Mouse (Mus musculus): ENCODE data around the gene Trim28. TPM values are rescaled to one million over a fixed set of nuclear protein-coding genes. Genes with fewer than 3 reads are reported as not detected.

Trim28 gene
- polyA plus RNA-seq, 1 experiment, result 16.2 TPM

DNA sequence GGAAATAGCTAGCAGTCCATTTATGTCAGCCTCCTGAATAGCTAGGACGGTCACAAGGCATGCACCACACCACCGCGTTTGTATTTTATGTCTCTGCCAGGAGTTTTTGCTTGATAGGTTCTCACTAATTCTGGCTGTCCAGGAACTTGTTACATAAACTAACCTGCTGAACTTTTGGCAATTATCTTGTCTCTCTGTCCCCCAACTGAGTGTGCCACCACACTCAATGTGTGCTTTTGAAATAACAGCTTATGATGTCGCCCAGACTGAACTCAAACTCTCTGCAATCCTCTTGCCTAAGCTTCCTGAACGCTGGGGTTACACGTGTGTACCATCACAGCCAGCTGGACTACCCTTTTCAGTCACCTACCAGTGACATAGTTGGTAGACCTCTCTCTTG lies 43.6 kb downstream of the Trim28 start:
- TF ChIP-seq TAL1 (IDR thresholded peaks at IDR 0.05; ENCODE audit: low read length) (no peak), GATA1 (IDR thresholded peaks at IDR 0.05; ENCODE audit: low read length) (no peak)
- Histone ChIP-seq H3K27me3 (ENCODE audit: control insufficient read depth) (peaks cover 56% of the 10 kb centered on the region), H3K4me3 (replicated peaks) (no peak overlapping the region), H3K36me3 (ENCODE audit: control insufficient read depth) (peaks cover 3% of the 10 kb centered on the region), H3K9me3 (ENCODE audit: control insufficient read depth, low read length) (peaks cover 20% of the 10 kb centered on the region), H3K4me1 (ENCODE audit: control insufficient read depth) (peaks cover 31% of the 10 kb centered on the region)

- Histone ChIP-seq H3K36me3 (ENCODE audit: control insufficient read depth) (peaks cover 3% of the 10 kb centered on the region), H3K4me1 (ENCODE audit: control insufficient read depth) (peaks cover 31% of the 10 kb centered on the region), H3K27me3 (ENCODE audit: control insufficient read depth) (peaks cover 56% of the 10 kb centered on the region), H3K4me3 (replicated peaks) (no peak overlapping the region), H3K9me3 (ENCODE audit: control insufficient read depth, low read length) (peaks cover 20% of the 10 kb centered on the region)
- no peak for TF ChIP-seq TAL1 (IDR thresholded peaks at IDR 0.05; ENCODE audit: low read length)
Observed at GRCm38 (mm10) chr7:13043120-13043444, 44.2 kb downstream of the Trim28 start.

DNA sequence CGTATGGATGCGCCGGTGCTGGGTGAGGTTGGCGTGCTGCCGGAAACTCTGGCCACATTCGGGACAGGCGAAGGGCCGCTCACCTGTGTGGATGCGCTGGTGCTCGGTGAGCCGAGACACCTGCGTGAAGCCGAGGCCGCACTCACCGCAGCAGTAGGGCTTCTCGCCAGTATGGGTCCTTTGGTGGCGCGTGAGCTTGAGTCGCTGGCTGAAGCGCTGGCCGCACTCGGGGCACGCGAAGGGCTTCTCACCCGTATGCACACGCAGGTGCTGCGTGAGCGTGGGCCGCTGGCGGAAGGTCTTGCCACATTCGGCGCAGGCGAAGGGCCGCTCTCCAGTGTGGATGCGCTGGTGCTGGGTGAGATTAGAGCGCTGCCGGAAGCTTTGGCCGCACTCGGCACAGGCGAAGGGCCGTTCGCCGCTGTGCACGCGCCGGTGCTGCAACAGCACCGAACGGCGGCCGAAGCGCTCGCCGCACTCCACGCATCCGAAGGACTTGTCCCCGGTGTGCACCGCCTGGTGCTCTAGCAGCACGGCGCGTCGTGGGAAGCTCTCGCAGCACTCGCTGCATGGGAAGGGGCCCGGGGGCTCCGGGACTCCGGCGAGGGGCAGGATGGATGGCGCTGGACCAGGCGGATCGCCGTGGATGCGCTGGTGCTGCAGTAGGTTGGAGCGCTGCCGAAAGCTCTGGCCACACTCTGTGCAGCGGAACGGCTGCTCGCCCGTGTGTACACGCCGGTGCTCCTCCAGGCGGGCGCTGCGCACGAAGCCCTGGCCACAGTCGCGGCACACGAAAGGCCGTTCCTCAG lies 44.7 kb downstream of the Trim28 start:
- Histone ChIP-seq H3K27me3 (ENCODE audit: control insufficient read depth) (peaks cover 58% of the 10 kb centered on the region), H3K36me3 (ENCODE audit: control insufficient read depth) (peaks cover 3% of the 10 kb centered on the region), H3K9me3 (ENCODE audit: control insufficient read depth, low read length) (peaks cover 20% of the 10 kb centered on the region), H3K4me1 (ENCODE audit: control insufficient read depth) (peaks cover 26% of the 10 kb centered on the region), H3K4me3 (replicated peaks) (peak overlapping the region; percentile 22)
- TF ChIP-seq TAL1 (IDR thresholded peaks at IDR 0.05; ENCODE audit: low read length) (no peak), GATA1 (IDR thresholded peaks at IDR 0.05; ENCODE audit: low read length) (no peak)

GRCm38 (mm10) chr7:13044254-13044625 lies 45.3 kb downstream of the Trim28 start:
- H3K4me3 ChIP-seq (replicated peaks), result peak overlapping the region; percentile 10
- H3K9me3 ChIP-seq (ENCODE audit: control insufficient read depth, low read length), result peaks cover 20% of the 10 kb centered on the region
- no peak for TF ChIP-seq TAL1 (IDR thresholded peaks at IDR 0.05; ENCODE audit: low read length)
- no peak for TF ChIP-seq GATA1 (IDR thresholded peaks at IDR 0.05; ENCODE audit: low read length)
- H3K27me3 ChIP-seq (ENCODE audit: control insufficient read depth), result peaks cover 58% of the 10 kb centered on the region
- peaks cover 20% of the 10 kb centered on the region for H3K4me1 ChIP-seq (ENCODE audit: control insufficient read depth)
- peaks cover 3% of the 10 kb centered on the region for H3K36me3 ChIP-seq (ENCODE audit: control insufficient read depth)

DNA sequence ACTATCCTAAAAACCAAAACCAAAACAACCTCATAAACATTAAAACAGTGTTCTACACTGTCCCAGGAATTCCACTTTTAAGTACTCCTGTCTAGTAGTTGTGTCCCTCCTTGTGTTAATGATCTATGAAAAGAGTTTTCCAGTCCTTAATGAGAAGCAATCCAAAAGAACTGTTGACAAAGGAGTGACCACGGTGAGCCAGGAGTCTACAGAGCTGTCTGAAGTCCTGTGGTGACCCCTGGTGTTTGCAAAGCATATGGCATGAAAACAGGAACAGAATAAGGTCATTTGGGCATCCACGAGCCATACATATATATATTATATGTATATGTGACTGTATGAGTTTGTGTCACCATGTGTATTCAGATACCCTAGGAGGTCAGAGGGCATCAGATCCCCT lies 47.2 kb downstream of the Trim28 start:
- Histone ChIP-seq H3K4me1 (ENCODE audit: control insufficient read depth) (peaks cover 17% of the 10 kb centered on the region), H3K9me3 (ENCODE audit: control insufficient read depth, low read length) (peaks cover 20% of the 10 kb centered on the region), H3K27me3 (ENCODE audit: control insufficient read depth) (peaks cover 50% of the 10 kb centered on the region), H3K36me3 (ENCODE audit: control insufficient read depth) (no peaks in the 10 kb centered on the region; the same call in 1 of the 2 replicates), H3K4me3 (replicated peaks) (no peak overlapping the region)
- no peak for TF ChIP-seq TAL1 (IDR thresholded peaks at IDR 0.05; ENCODE audit: low read length)
- TF ChIP-seq GATA1 (IDR thresholded peaks at IDR 0.05; ENCODE audit: low read length), result no peak

- Histone ChIP-seq H3K36me3 (ENCODE audit: control insufficient read depth) (no peaks in the 10 kb centered on the region), H3K9me3 (ENCODE audit: control insufficient read depth, low read length) (no peaks in the 10 kb centered on the region), H3K27me3 (ENCODE audit: control insufficient read depth) (peaks cover 4% of the 10 kb centered on the region), H3K4me3 (replicated peaks) (no peak overlapping the region), H3K4me1 (ENCODE audit: control insufficient read depth) (peaks cover 18% of the 10 kb centered on the region)
- TF ChIP-seq TAL1 (IDR thresholded peaks at IDR 0.05; ENCODE audit: low read length), result no peak
- no peak for TF ChIP-seq GATA1 (IDR thresholded peaks at IDR 0.05; ENCODE audit: low read length)
Observed at GRCm38 (mm10) chr7:13053001-13053400, 54.1 kb downstream of the Trim28 start.

GRCm38 (mm10) chr7:13053501-13053900 lies 54.6 kb downstream of the Trim28 start:
- no peak for TF ChIP-seq GATA1 (IDR thresholded peaks at IDR 0.05; ENCODE audit: low read length)
- TF ChIP-seq TAL1 (IDR thresholded peaks at IDR 0.05; ENCODE audit: low read length), result no peak
- Histone ChIP-seq H3K9me3 (ENCODE audit: control insufficient read depth, low read length) (no peaks in the 10 kb centered on the region), H3K36me3 (ENCODE audit: control insufficient read depth) (no peaks in the 10 kb centered on the region), H3K27me3 (ENCODE audit: control insufficient read depth) (peaks cover 4% of the 10 kb centered on the region), H3K4me1 (ENCODE audit: control insufficient read depth) (peaks cover 18% of the 10 kb centered on the region), H3K4me3 (replicated peaks) (peak overlapping the region; percentile 85)

DNA sequence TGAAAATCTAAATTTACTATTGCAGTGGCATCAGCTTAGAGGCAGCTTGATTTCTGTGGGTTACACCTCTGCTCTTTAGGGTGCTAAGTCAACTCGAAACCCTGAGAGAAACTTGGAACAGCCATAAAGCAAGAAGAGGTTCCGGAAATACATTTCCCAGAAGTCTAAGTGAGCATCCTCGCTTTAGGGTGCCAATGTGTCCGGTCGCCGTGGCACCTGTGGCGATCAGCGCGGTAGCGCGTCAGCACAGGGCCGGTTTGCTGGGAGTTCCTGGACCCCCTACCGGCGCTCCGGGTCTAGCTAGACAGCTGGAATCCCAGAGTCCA lies 55.0 kb downstream of the Trim28 start:
- H3K9me3 ChIP-seq (ENCODE audit: control insufficient read depth, low read length), result no peaks in the 10 kb centered on the region
- peak overlapping the region; percentile 85 for H3K4me3 ChIP-seq (replicated peaks)
- no peaks in the 10 kb centered on the region for H3K36me3 ChIP-seq (ENCODE audit: control insufficient read depth)
- H3K27me3 ChIP-seq (ENCODE audit: control insufficient read depth), result peaks cover 3% of the 10 kb centered on the region
- TF ChIP-seq TAL1 (IDR thresholded peaks at IDR 0.05; ENCODE audit: low read length) (no peak), GATA1 (IDR thresholded peaks at IDR 0.05; ENCODE audit: low read length) (no peak)
- peaks cover 18% of the 10 kb centered on the region for H3K4me1 ChIP-seq (ENCODE audit: control insufficient read depth)

GRCm38 (mm10) chr7:13054287-13055010 lies 55.5 kb downstream of the Trim28 start, which contains the start of gene Mzf1:
Mzf1 (minus strand) TSS chr7:13054764.
- Histone ChIP-seq H3K9me3 (ENCODE audit: control insufficient read depth, low read length) (no peaks in the 10 kb centered on the region), H3K36me3 (ENCODE audit: control insufficient read depth) (no peaks in the 10 kb centered on the region), H3K4me3 (replicated peaks) (peak within 1 kb of the TSS; percentile 85), H3K27me3 (ENCODE audit: control insufficient read depth) (peaks cover 3% of the 10 kb centered on the region; the same call in 1 of the 2 replicates), H3K4me1 (ENCODE audit: control insufficient read depth) (peaks cover 18% of the 10 kb centered on the region)
- TF ChIP-seq TAL1 (IDR thresholded peaks at IDR 0.05; ENCODE audit: low read length) (no peak), GATA1 (IDR thresholded peaks at IDR 0.05; ENCODE audit: low read length) (no peak)
